Mouse (Mus musculus) ovary, postnatal 14 days (tissue): ENCODE results near the gene Clasrp.
A peak's percentile ranks its signal among the peaks of the same experiment; 100 is the strongest.
"Not testable (repeated sequence)": the region's sequence is repeated elsewhere in the genome, so short reads cannot be mapped to it uniquely, and the experiment has no call there.

Experiments used
- DNase-seq: peaks from one replicate; pipeline ENCODE4 v3.0.0; 2022; ENCODE audit warnings: low spot score

The Clasrp gene

GRCm38 (mm10) chr7:19609641-19610332 lies 5.5 kb upstream of the Clasrp start:
- no peak for DNase-seq

- DNase-seq = no peak
These were observed 3.0 kb upstream of the Clasrp start for GRCm38 (mm10) chr7:19607291-19607690.

- not testable (repeated sequence) for DNase-seq
These were observed 424 bp upstream of the Clasrp start for GRCm38 (mm10) chr7:19604606-19605214.

- DNase-seq = no peak
These were observed 1.2 kb downstream of the Clasrp start for GRCm38 (mm10) chr7:19603055-19603454.

GRCm38 (mm10) chr7:19600562-19600961 lies 3.7 kb downstream of the Clasrp start:
- DNase-seq = no peak

- no peak for DNase-seq
These were observed 11.1 kb downstream of the Clasrp start for GRCm38 (mm10) chr7:19593061-19593730.

- peak; percentile 66 for DNase-seq
These were observed 14.4 kb downstream of the Clasrp start for GRCm38 (mm10) chr7:19589917-19590316.

- no peak for DNase-seq
These were observed 15.1 kb downstream of the Clasrp start for GRCm38 (mm10) chr7:19589207-19589606.

- no peak for DNase-seq
These were observed 18.0 kb downstream of the Clasrp start for GRCm38 (mm10) chr7:19586269-19586668.

GRCm38 (mm10) chr7:19580634-19581033 lies 23.7 kb downstream of the Clasrp start:
- no peak for DNase-seq

GRCm38 (mm10) chr7:19579751-19580150 lies 24.5 kb downstream of the Clasrp start:
- DNase-seq = no peak

- DNase-seq = no peak
These were observed 25.9 kb downstream of the Clasrp start for GRCm38 (mm10) chr7:19578436-19578835.

GRCm38 (mm10) chr7:19577877-19578414 lies 26.3 kb downstream of the Clasrp start:
- no peak for DNase-seq

GRCm38 (mm10) chr7:19577141-19577852 lies 27.0 kb downstream of the Clasrp start, which contains the start of the genes Zfp296 and Gemin7:
Zfp296 (plus strand) TSS chr7:19577287.
Gemin7 (minus strand) TSS chr7:19577595.
- DNase-seq = no peak

GRCm38 (mm10) chr7:19575559-19575958 lies 28.7 kb downstream of the Clasrp start:
- no peak for DNase-seq

- no peak for DNase-seq
These were observed 30.5 kb downstream of the Clasrp start for GRCm38 (mm10) chr7:19573776-19574140.

GRCm38 (mm10) chr7:19572926-19573775 lies 31.1 kb downstream of the Clasrp start:
- peak; percentile 77 for DNase-seq

- DNase-seq = no peak
These were observed 34.6 kb downstream of the Clasrp start for GRCm38 (mm10) chr7:19569647-19570046.

- DNase-seq = no peak
These were observed 36.9 kb downstream of the Clasrp start for GRCm38 (mm10) chr7:19567426-19567825.

GRCm38 (mm10) chr7:19565803-19566202 lies 38.5 kb downstream of the Clasrp start:
- no peak for DNase-seq

GRCm38 (mm10) chr7:19564455-19564854 lies 39.8 kb downstream of the Clasrp start:
- no peak for DNase-seq
